Mouse (Mus musculus) neutrophil, adult 59 days (primary cell): ENCODE results near the gene Steap4. TPM values are rescaled to one million over a fixed set of nuclear protein-coding genes. Genes with fewer than 3 reads are reported as not detected.

Experiments used
- total RNA-seq, 2 experiments: library from RNA; stranded (reverse); gene quantifications; 1 replicate in 1 of 2; 2 replicates in 1 of 2; pipeline ENCODE4 v1.2.4; 2023

Steap4 gene
- total RNA-seq, result under 1 TPM; 0.84 to 0.88 TPM

DNA sequence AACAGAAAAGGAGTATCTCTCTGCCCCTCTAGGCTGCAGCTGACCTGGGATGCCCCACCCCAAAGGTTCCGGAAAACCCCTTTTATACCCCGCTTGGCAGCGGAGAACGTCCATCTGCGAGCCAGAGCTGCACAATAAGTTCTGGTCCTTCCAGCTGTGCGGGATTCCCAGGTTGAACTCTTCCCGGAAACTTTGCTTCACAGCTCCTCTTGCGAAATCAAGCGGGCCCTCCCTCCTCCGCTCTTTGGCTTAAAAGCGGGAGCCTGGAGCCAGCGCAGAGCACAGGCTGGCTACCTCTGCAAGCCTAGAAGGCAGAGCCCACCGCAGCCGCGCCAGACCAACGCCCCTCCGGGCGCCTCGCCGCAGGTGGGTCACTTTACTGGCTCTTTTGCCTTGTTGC is at the start of gene Steap4:
Gene Steap4 (plus strand): TSS at position 282 of the 400 bp plus-strand sequence.

Other genes with a start within 250 kb of the Steap4 start
- gene Sri, start 85.6 kb downstream of the Steap4 start, total RNA-seq, result 100 to 1,000 TPM; 346 to 393 TPM